8 mouse cellular contexts compared by ENCODE assay signal in genomic region chr7:99469680-99470405, GRCm38 (mm10). TPM values are rescaled to one million over a fixed set of nuclear protein-coding genes. Genes with fewer than 3 reads are reported as not detected.
DNase-seq lines count a peak whose midpoint lies in the region; ATAC-seq lines count a peak whose summit lies in the region.
"Had no signal": no experiment of that assay in that cellular context is flagged by ENCODE, and none has a peak within 500 bp of the region (broad histone marks: within the 10 kb centered on the region; RNA-seq: fewer than 3 reads in every experiment).

No protein-coding gene starts in this region.

- no peak overlapping the region for H3K9ac ChIP-seq in embryonic facial prominence, embryonic 14.5 days (ENCODE audit: low read depth, low read length)
- H3K9ac ChIP-seq in lung, embryonic 16.5 days (ENCODE audit: low read length) = 0 out of 2 replicates have a peak overlapping the region, but pooled peaks have one; percentile 31

- H3K9me3 ChIP-seq in embryonic facial prominence, embryonic 14.5 days (ENCODE audit: control insufficient read depth, low read length) = no peaks in the 10 kb centered on the region
- H3K9me3 ChIP-seq in lung, embryonic 16.5 days (ENCODE audit: control insufficient read depth, low read length) = no peaks in the 10 kb centered on the region

- 80% methylated on average over 17 of the region's 17 CpGs for WGBS in embryonic facial prominence, embryonic 14.5 days
- WGBS in lung, embryonic 16.5 days = 70% methylated on average over 17 of the region's 17 CpGs

- H3K4me3 ChIP-seq in embryonic facial prominence, embryonic 14.5 days (ENCODE audit: low read depth, low read length) = no peak overlapping the region
- H3K4me3 ChIP-seq in lung, embryonic 16.5 days (ENCODE audit: low read length) = no peak overlapping the region

- no peaks in the 10 kb centered on the region for H3K27me3 ChIP-seq in embryonic facial prominence, embryonic 14.5 days (replicated peaks; ENCODE audit: control insufficient read depth, insufficient read depth, low read length)
- no peaks in the 10 kb centered on the region for H3K27me3 ChIP-seq in lung, embryonic 16.5 days (ENCODE audit: control insufficient read depth, insufficient read depth, low read depth, low read length)

- peak overlapping the region; percentile 95; the same call in 1 of the 2 replicates for H3K27ac ChIP-seq in embryonic facial prominence, embryonic 14.5 days (replicated peaks; ENCODE audit: low read depth, low read length)
- H3K27ac ChIP-seq in lung, embryonic 16.5 days (ENCODE audit: low read length) = peak overlapping the region; percentile 95

- DNase-seq in layer of hippocampus, adult 11-12 months (ENCODE audit: low spot score) = peak; percentile 36
- no peak for DNase-seq in layer of hippocampus, adult 18-20 months (ENCODE audit: low spot score in 2 of 2)
- no peak for DNase-seq in embryonic facial prominence, embryonic 14.5 days (ENCODE audit: low spot score)
- DNase-seq in heart, postnatal 4 days = peak; percentile 53
- DNase-seq in thymus, postnatal 14 days = no peak
- no peak for DNase-seq in frontal cortex, postnatal 10 days (ENCODE audit: low spot score in 2 of 2)
- DNase-seq: right cerebral cortex, postnatal 25 days had no signal

- peaks cover 30% of the 10 kb centered on the region for H3K36me3 ChIP-seq in embryonic facial prominence, embryonic 14.5 days (ENCODE audit: control insufficient read depth, insufficient read depth, low read length)
- peaks cover 16% of the 10 kb centered on the region for H3K36me3 ChIP-seq in lung, embryonic 16.5 days (ENCODE audit: control insufficient read depth, insufficient read depth, low read length)

- H3K4me2 ChIP-seq in embryonic facial prominence, embryonic 14.5 days (ENCODE audit: low read depth, low read length) = no peak overlapping the region
- H3K4me2 ChIP-seq in lung, embryonic 16.5 days (ENCODE audit: low read depth, low read length) = no peak overlapping the region

- peaks cover 15% of the 10 kb centered on the region for H3K4me1 ChIP-seq in embryonic facial prominence, embryonic 14.5 days (ENCODE audit: control insufficient read depth, insufficient read depth, low read length)
- peaks cover 37% of the 10 kb centered on the region for H3K4me1 ChIP-seq in lung, embryonic 16.5 days (replicated peaks; ENCODE audit: control insufficient read depth, insufficient read depth, low read length)

- ATAC-seq in embryonic facial prominence, embryonic 14.5 days (ENCODE audit: low read depth) = no peak
- ATAC-seq in lung, embryonic 16.5 days (ENCODE audit: low read depth) = no peak

RNA-seq across cellular contexts. Expression of gene Klhl35, which starts 4.0 kb away (rescaled TPM):
- 1 to 10 TPM; 2.2 to 2.3 TPM for total RNA-seq in layer of hippocampus, adult 18-20 months (2021)
- polyA plus RNA-seq in embryonic facial prominence, embryonic 14.5 days (2014; fragmentation: Nextera tagmentation; extraction: Ambion mirVana) = 0.74 and 1.3 TPM in 2 replicates
- 1 to 10 TPM; 1.3 to 1.4 TPM for total RNA-seq in heart, postnatal 4 days (2021)
- 0.24 and 0.30 TPM in 2 replicates for polyA plus RNA-seq in lung, embryonic 16.5 days (2015; fragmentation: Nextera tagmentation; extraction: Ambion mirVana)

RNA-seq across cellular contexts. Expression of gene Rps3, which starts 13.7 kb away (rescaled TPM):
- 100 to 1,000 TPM; 288 to 291 TPM for total RNA-seq in layer of hippocampus, adult 18-20 months (2021)
- 876 and 912 TPM in 2 replicates for polyA plus RNA-seq in embryonic facial prominence, embryonic 14.5 days (2014; fragmentation: Nextera tagmentation; extraction: Ambion mirVana)
- total RNA-seq in heart, postnatal 4 days (2021) = 100 to 1,000 TPM; 440 to 487 TPM
- 818 and 826 TPM in 2 replicates for polyA plus RNA-seq in lung, embryonic 16.5 days (2015; fragmentation: Nextera tagmentation; extraction: Ambion mirVana)

Comparison
In these comparisons a context has a peak if more than half of its experiments do, and no peak if none do; other contexts are left out.
1. DNase-seq: peak in layer of hippocampus, adult 11-12 months (single experiment) and heart, postnatal 4 days (single experiment); none in layer of hippocampus, adult 18-20 months (0 of 2), embryonic facial prominence, embryonic 14.5 days (single experiment), thymus, postnatal 14 days (single experiment) and frontal cortex, postnatal 10 days (0 of 2).